Comparison of ENCODE assay signal across 23 mouse cellular contexts in the genomic region with DNA sequence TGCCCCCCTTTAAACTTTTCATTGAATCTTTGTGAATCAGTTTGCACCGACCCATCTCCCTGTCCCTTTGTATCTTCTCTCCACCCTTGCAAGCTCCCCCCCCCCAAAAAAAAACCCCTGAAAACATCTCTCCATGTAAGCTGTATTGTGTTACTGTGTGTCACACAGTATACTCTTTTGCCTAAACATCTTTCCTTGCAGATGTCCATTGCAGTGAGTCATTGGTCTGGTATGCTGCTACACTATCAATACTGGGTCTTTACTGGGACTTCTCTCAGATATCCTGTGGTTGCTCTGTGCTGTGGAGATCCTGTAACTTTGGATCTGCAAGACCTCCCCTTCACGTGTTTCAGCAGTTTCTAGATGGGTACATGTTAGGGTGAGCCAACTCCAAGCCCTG.
"Had no signal": no experiment of that assay in that cellular context is flagged by ENCODE, and none has a peak within 500 bp of the region (broad histone marks: within the 10 kb centered on the region; RNA-seq: fewer than 3 reads in every experiment).

No protein-coding gene starts in this region.

- DNase-seq: kidney, postnatal 10 days; kidney, postnatal 36 days; left cerebral cortex, postnatal 4 days; lung, adult 18-20 months; lung, postnatal 10 days; lung, postnatal 36 days; retina, postnatal 1 day; right cerebral cortex, postnatal 25 days; spleen, adult 18-20 months; thymus, adult 18-20 months; thymus, postnatal 36 days had no signal

- H3K27ac ChIP-seq: kidney, embryonic 15.5 days; limb, embryonic 12.5 days; limb, embryonic 15.5 days; liver, embryonic 14.5 days; lung, embryonic 15.5 days; midbrain, embryonic 10.5 days; midbrain, embryonic 13.5 days; neural tube, embryonic 13.5 days; stomach, embryonic 15.5 days had no signal

- H3K9ac ChIP-seq: kidney, embryonic 15.5 days; limb, embryonic 12.5 days; limb, embryonic 15.5 days; liver, embryonic 14.5 days; lung, embryonic 15.5 days; midbrain, embryonic 13.5 days; neural tube, embryonic 13.5 days; stomach, embryonic 15.5 days had no signal

- ATAC-seq: midbrain, embryonic 13.5 days had no signal

- H3K27me3 ChIP-seq: kidney, embryonic 15.5 days; limb, embryonic 12.5 days; limb, embryonic 15.5 days; lung, embryonic 15.5 days; megakaryocyte, embryonic 14.5 days; midbrain, embryonic 13.5 days; neural tube, embryonic 13.5 days; stomach, embryonic 15.5 days had no signal

- H3K4me2 ChIP-seq: kidney, embryonic 15.5 days; limb, embryonic 12.5 days; limb, embryonic 15.5 days; liver, embryonic 11.5 days; lung, embryonic 15.5 days; midbrain, embryonic 13.5 days; neural tube, embryonic 13.5 days; stomach, embryonic 15.5 days had no signal

- H3K9me3 ChIP-seq: kidney, embryonic 15.5 days; limb, embryonic 12.5 days; limb, embryonic 15.5 days; lung, embryonic 15.5 days; midbrain, embryonic 10.5 days; midbrain, embryonic 13.5 days; neural tube, embryonic 13.5 days; stomach, embryonic 15.5 days had no signal

- H3K4me3 ChIP-seq: kidney, embryonic 15.5 days; limb, embryonic 12.5 days; limb, embryonic 15.5 days; lung, embryonic 15.5 days; megakaryocyte, embryonic 14.5 days; midbrain, embryonic 10.5 days; midbrain, embryonic 13.5 days; myocyte; neural tube, embryonic 13.5 days; stomach, embryonic 15.5 days had no signal

- H3K4me1 ChIP-seq: stomach, embryonic 15.5 days had no signal
